Mouse (Mus musculus): ENCODE measurements around the gene Dnah2. TPM values are rescaled to one million over a fixed set of nuclear protein-coding genes. Genes with fewer than 3 reads are reported as not detected.
A peak's percentile ranks its signal among the peaks of the same experiment; 100 is the strongest.

Gene Dnah2
- total and polyA plus RNA-seq, 3 experiments, result 0.04 to 0.07 TPM; not detected in 1

GRCm38 (mm10) chr11:69370817-69371215 is 178.1 kb downstream of the Dnah2 start:
- Histone ChIP-seq H3K27me3 (ENCODE audit: control insufficient read depth in 1 of 2, insufficient read depth in 2 of 2, low read length in 2 of 2) (no peaks in the 10 kb centered on the region), H3K27ac (ENCODE audit: control insufficient read depth, low read depth, low read length) (peak overlapping the region; percentile 67), H3K4me1 (ENCODE audit: control insufficient read depth in 1 of 2, insufficient read depth in 2 of 2, low read length in 2 of 2) (peaks cover 13 to 34% of the 10 kb centered on the region in 2 experiments), H3K79me2 (ENCODE audit: control insufficient read depth, insufficient read depth, low read length, poor library complexity) (peaks cover 16% of the 10 kb centered on the region), H3K9ac (ENCODE audit: control insufficient read depth, low read depth, low read length, poor library complexity, severe bottlenecking) (peak overlapping the region; percentile 49), H3K36me3 (ENCODE audit: control insufficient read depth in 1 of 2, insufficient read depth in 2 of 2, low read length in 2 of 2) (peaks cover 0 to 26% of the 10 kb centered on the region in 2 experiments; a peak in 2 of 4 replicates), H3K9me3 (replicated peaks; ENCODE audit: insufficient read depth, low read length) (no peaks in the 10 kb centered on the region), H3K4me3 (ENCODE audit: control insufficient read depth in 1 of 2, insufficient read depth in 1 of 2, low read depth in 2 of 2, low read length in 2 of 2) (peak overlapping the region; percentile 23 to 35; a peak in 3 of 4 replicates)
- TF ChIP-seq ZMIZ1 (IDR thresholded peaks at IDR 0.05; ENCODE audit: low read depth, low read length), result no peak
- 0 out of 4 replicates have a peak, but pooled peaks of 1 of the 2 experiments have one; percentile 39 for TF ChIP-seq EP300 (IDR thresholded peaks at IDR 0.05; ENCODE audit: low read depth in 1 of 2, low read length in 2 of 2)
- TF ChIP-seq GATA1 (IDR thresholded peaks at IDR 0.05; ENCODE audit: low read depth, low read length), result 0 out of 2 replicates have a peak, but pooled peaks have one; percentile 17
- DNase-seq (ENCODE audit: low read depth, low spot score), result peak; percentile 53

Other genes starting within 250 kb of the Dnah2 start
- 16.5 and 17.8 TPM in 2 replicates for gene Cntrob, start 225.3 kb downstream of the Dnah2 start, total RNA-seq (2012; rRNA removed)
- 10 to 100 TPM in 1 of 2 experiments, not detected in 1; 38.3 TPM for gene Cntrob, start 225.3 kb downstream of the Dnah2 start, polyA plus RNA-seq (2012; ENCODE audit: insufficient read depth in 1 of 2, insufficient read length in 2 of 2, low read depth in 1 of 2, low replicate concordance in 2 of 2, missing spikeins in 1 of 2)
- gene Trappc1, start 225.1 kb downstream of the Dnah2 start, total RNA-seq (2012; rRNA removed), result 57.6 and 58.6 TPM in 2 replicates
- 10 to 100 TPM in 1 of 2 experiments, not detected in 1; 89.8 TPM for gene Trappc1, start 225.1 kb downstream of the Dnah2 start, polyA plus RNA-seq (2012; ENCODE audit: insufficient read depth in 1 of 2, insufficient read length in 2 of 2, low read depth in 1 of 2, low replicate concordance in 2 of 2, missing spikeins in 1 of 2)
- 3.0 and 3.8 TPM in 2 replicates for gene Kcnab3, start 222.9 kb downstream of the Dnah2 start, total RNA-seq (2012; rRNA removed)
- gene Kcnab3, start 222.9 kb downstream of the Dnah2 start, polyA plus RNA-seq (2012; ENCODE audit: insufficient read depth in 1 of 2, insufficient read length in 2 of 2, low read depth in 1 of 2, low replicate concordance in 2 of 2, missing spikeins in 1 of 2), result 1 to 10 TPM in 1 of 2 experiments, not detected in 1; 6.2 TPM
- gene Rnf227, start 208.6 kb downstream of the Dnah2 start, total RNA-seq (2012; rRNA removed), result 6.4 and 11.5 TPM in 2 replicates
- 10 to 100 TPM in 1 of 2 experiments, not detected in 1; 12.4 TPM for gene Rnf227, start 208.6 kb downstream of the Dnah2 start, polyA plus RNA-seq (2012; ENCODE audit: insufficient read depth in 1 of 2, insufficient read length in 2 of 2, low read depth in 1 of 2, low replicate concordance in 2 of 2, missing spikeins in 1 of 2)
- 37.3 and 65.8 TPM in 2 replicates for gene Chd3, start 179.7 kb downstream of the Dnah2 start, total RNA-seq (2012; rRNA removed)
- 10 to 100 TPM in 1 of 2 experiments, not detected in 1; 84.9 TPM for gene Chd3, start 179.7 kb downstream of the Dnah2 start, polyA plus RNA-seq (2012; ENCODE audit: insufficient read depth in 1 of 2, insufficient read length in 2 of 2, low read depth in 1 of 2, low replicate concordance in 2 of 2, missing spikeins in 1 of 2)
- 190 and 191 TPM in 2 replicates for gene Naa38, start 153.6 kb downstream of the Dnah2 start, total RNA-seq (2012; rRNA removed)
- 100 to 1,000 TPM in 1 of 2 experiments, not detected in 1; 173 TPM for gene Naa38, start 153.6 kb downstream of the Dnah2 start, polyA plus RNA-seq (2012; ENCODE audit: insufficient read depth in 1 of 2, insufficient read length in 2 of 2, low read depth in 1 of 2, low replicate concordance in 2 of 2, missing spikeins in 1 of 2)
- 26.8 and 39.6 TPM in 2 replicates for gene Cyb5d1, start 153.5 kb downstream of the Dnah2 start, total RNA-seq (2012; rRNA removed)
- 10 to 100 TPM in 1 of 2 experiments, not detected in 1; 21.3 TPM for gene Cyb5d1, start 153.5 kb downstream of the Dnah2 start, polyA plus RNA-seq (2012; ENCODE audit: insufficient read depth in 1 of 2, insufficient read length in 2 of 2, low read depth in 1 of 2, low replicate concordance in 2 of 2, missing spikeins in 1 of 2)
- 0.39 TPM in 2 replicates for gene Tmem88, start 150.9 kb downstream of the Dnah2 start, total RNA-seq (2012; rRNA removed)
- gene Tmem88, start 150.9 kb downstream of the Dnah2 start, polyA plus RNA-seq (2012; ENCODE audit: insufficient read depth in 1 of 2, insufficient read length in 2 of 2, low read depth in 1 of 2, low replicate concordance in 2 of 2, missing spikeins in 1 of 2), result under 1 TPM in 1 of 2 experiments, not detected in 1; 0.45 TPM
- gene Kdm6b, start 135.4 kb downstream of the Dnah2 start, total RNA-seq (2012; rRNA removed), result 5.8 and 7.2 TPM in 2 replicates
- 10 to 100 TPM; 25.0 to 43.4 TPM for gene Kdm6b, start 135.4 kb downstream of the Dnah2 start, polyA plus RNA-seq (2012; ENCODE audit: insufficient read depth in 1 of 2, insufficient read length in 2 of 2, low read depth in 1 of 2, low replicate concordance in 2 of 2, missing spikeins in 1 of 2)
- 0.20 and 0.23 TPM in 2 replicates for gene Efnb3, start 11.1 kb upstream of the Dnah2 start, total RNA-seq (2012; rRNA removed)
- under 1 TPM in 1 of 2 experiments, not detected in 1; 0.72 TPM for gene Efnb3, start 11.1 kb upstream of the Dnah2 start, polyA plus RNA-seq (2012; ENCODE audit: insufficient read depth in 1 of 2, insufficient read length in 2 of 2, low read depth in 1 of 2, low replicate concordance in 2 of 2, missing spikeins in 1 of 2)
- gene Wrap53, start 31.1 kb upstream of the Dnah2 start, total RNA-seq (2012; rRNA removed), result 18.5 and 18.9 TPM in 2 replicates
- 10 to 100 TPM in 1 of 2 experiments, not detected in 1; 24.5 TPM for gene Wrap53, start 31.1 kb upstream of the Dnah2 start, polyA plus RNA-seq (2012; ENCODE audit: insufficient read depth in 1 of 2, insufficient read length in 2 of 2, low read depth in 1 of 2, low replicate concordance in 2 of 2, missing spikeins in 1 of 2)
- gene Trp53, start 31.2 kb upstream of the Dnah2 start, total RNA-seq (2012; rRNA removed), result 74.1 and 76.4 TPM in 2 replicates
- gene Trp53, start 31.2 kb upstream of the Dnah2 start, polyA plus RNA-seq (2012; ENCODE audit: insufficient read depth in 1 of 2, insufficient read length in 2 of 2, low read depth in 1 of 2, low replicate concordance in 2 of 2, missing spikeins in 1 of 2), result 100 to 1,000 TPM in 1 of 2 experiments, not detected in 1; 212 TPM
- 13.4 and 15.1 TPM in 2 replicates for gene Atp1b2, start 56.8 kb upstream of the Dnah2 start, total RNA-seq (2012; rRNA removed)
- gene Atp1b2, start 56.8 kb upstream of the Dnah2 start, polyA plus RNA-seq (2012; ENCODE audit: insufficient read depth in 1 of 2, insufficient read length in 2 of 2, low read depth in 1 of 2, low replicate concordance in 2 of 2, missing spikeins in 1 of 2), result 100 to 1,000 TPM in 1 of 2 experiments, not detected in 1; 136 TPM
- gene Shbg, start 68.8 kb upstream of the Dnah2 start, total RNA-seq (2012; rRNA removed), result not detected in 2 replicates
- gene Shbg, start 68.8 kb upstream of the Dnah2 start, polyA plus RNA-seq (2012; ENCODE audit: insufficient read depth in 1 of 2, insufficient read length in 2 of 2, low read depth in 1 of 2, low replicate concordance in 2 of 2, missing spikeins in 1 of 2), result not detected
- not detected in 2 replicates for gene Sat2, start 72.9 kb upstream of the Dnah2 start, total RNA-seq (2012; rRNA removed)
- not detected for gene Sat2, start 72.9 kb upstream of the Dnah2 start, polyA plus RNA-seq (2012; ENCODE audit: insufficient read depth in 1 of 2, insufficient read length in 2 of 2, low read depth in 1 of 2, low replicate concordance in 2 of 2, missing spikeins in 1 of 2)
- gene Fxr2, start 83.9 kb upstream of the Dnah2 start, total RNA-seq (2012; rRNA removed), result 90.2 and 95.1 TPM in 2 replicates
- 10 to 100 TPM in 1 of 2 experiments, not detected in 1; 97.6 TPM for gene Fxr2, start 83.9 kb upstream of the Dnah2 start, polyA plus RNA-seq (2012; ENCODE audit: insufficient read depth in 1 of 2, insufficient read length in 2 of 2, low read depth in 1 of 2, low replicate concordance in 2 of 2, missing spikeins in 1 of 2)
- not detected in 2 replicates for gene Sox15, start 106.2 kb upstream of the Dnah2 start, total RNA-seq (2012; rRNA removed)
- gene Sox15, start 106.2 kb upstream of the Dnah2 start, polyA plus RNA-seq (2012; ENCODE audit: insufficient read depth in 1 of 2, insufficient read length in 2 of 2, low read depth in 1 of 2, low replicate concordance in 2 of 2, missing spikeins in 1 of 2), result under 1 TPM in 1 of 2 experiments, not detected in 1; 0.11 TPM
- 60.9 and 62.1 TPM in 2 replicates for gene Mpdu1, start 113.5 kb upstream of the Dnah2 start, total RNA-seq (2012; rRNA removed)
- gene Mpdu1, start 113.5 kb upstream of the Dnah2 start, polyA plus RNA-seq (2012; ENCODE audit: insufficient read depth in 1 of 2, insufficient read length in 2 of 2, low read depth in 1 of 2, low replicate concordance in 2 of 2, missing spikeins in 1 of 2), result 100 to 1,000 TPM; 101 to 259 TPM
- gene Cd68, start 117.0 kb upstream of the Dnah2 start, total RNA-seq (2012; rRNA removed), result 4.1 and 5.3 TPM in 2 replicates
- gene Cd68, start 117.0 kb upstream of the Dnah2 start, polyA plus RNA-seq (2012; ENCODE audit: insufficient read depth in 1 of 2, insufficient read length in 2 of 2, low read depth in 1 of 2, low replicate concordance in 2 of 2, missing spikeins in 1 of 2), result 10 to 100 TPM in 1 of 2 experiments, not detected in 1; 19.8 TPM
- 1,645 and 1,689 TPM in 2 replicates for gene Eif4a1, start 123.3 kb upstream of the Dnah2 start, total RNA-seq (2012; rRNA removed)
- gene Eif4a1, start 123.3 kb upstream of the Dnah2 start, polyA plus RNA-seq (2012; ENCODE audit: insufficient read depth in 1 of 2, insufficient read length in 2 of 2, low read depth in 1 of 2, low replicate concordance in 2 of 2, missing spikeins in 1 of 2), result 100 to 1,000 TPM; 114 to 634 TPM
- gene Senp3, start 133.0 kb upstream of the Dnah2 start, total RNA-seq (2012; rRNA removed), result 121 and 147 TPM in 2 replicates
- 100 to 1,000 TPM; 171 to 890 TPM for gene Senp3, start 133.0 kb upstream of the Dnah2 start, polyA plus RNA-seq (2012; ENCODE audit: insufficient read depth in 1 of 2, insufficient read length in 2 of 2, low read depth in 1 of 2, low replicate concordance in 2 of 2, missing spikeins in 1 of 2)
- 0.19 TPM in 1 of 2 replicates, not detected in the other for gene Tnfsf13, start 136.7 kb upstream of the Dnah2 start, total RNA-seq (2012; rRNA removed)
- gene Tnfsf13, start 136.7 kb upstream of the Dnah2 start, polyA plus RNA-seq (2012; ENCODE audit: insufficient read depth in 1 of 2, insufficient read length in 2 of 2, low read depth in 1 of 2, low replicate concordance in 2 of 2, missing spikeins in 1 of 2), result under 1 TPM in 1 of 2 experiments, not detected in 1; 0.13 TPM
- gene Tnfsf12, start 146.7 kb upstream of the Dnah2 start, total RNA-seq (2012; rRNA removed), result not detected in 2 replicates
- under 1 TPM in 1 of 2 experiments, not detected in 1; 0.10 TPM for gene Tnfsf12, start 146.7 kb upstream of the Dnah2 start, polyA plus RNA-seq (2012; ENCODE audit: insufficient read depth in 1 of 2, insufficient read length in 2 of 2, low read depth in 1 of 2, low replicate concordance in 2 of 2, missing spikeins in 1 of 2)
- not detected in 2 replicates for gene Tnfsfm13, start 147.0 kb upstream of the Dnah2 start, total RNA-seq (2012; rRNA removed)
- gene Tnfsfm13, start 147.0 kb upstream of the Dnah2 start, polyA plus RNA-seq (2012; ENCODE audit: insufficient read depth in 1 of 2, insufficient read length in 2 of 2, low read depth in 1 of 2, low replicate concordance in 2 of 2, missing spikeins in 1 of 2), result not detected
- 16.6 and 22.2 TPM in 2 replicates for gene Polr2a, start 209.5 kb upstream of the Dnah2 start, total RNA-seq (2012; rRNA removed)
- gene Polr2a, start 209.5 kb upstream of the Dnah2 start, polyA plus RNA-seq (2012; ENCODE audit: insufficient read depth in 1 of 2, insufficient read length in 2 of 2, low read depth in 1 of 2, low replicate concordance in 2 of 2, missing spikeins in 1 of 2), result 100 to 1,000 TPM in 1 of 2 experiments, 10 to 100 TPM in 1; 73.9 to 193 TPM
- 0.08 TPM in 1 of 2 replicates, not detected in the other for gene Slc35g3, start 212.9 kb upstream of the Dnah2 start, total RNA-seq (2012; rRNA removed)
- gene Slc35g3, start 212.9 kb upstream of the Dnah2 start, polyA plus RNA-seq (2012; ENCODE audit: insufficient read depth in 1 of 2, insufficient read length in 2 of 2, low read depth in 1 of 2, low replicate concordance in 2 of 2, missing spikeins in 1 of 2), result under 1 TPM in 1 of 2 experiments, not detected in 1; 0.22 TPM
- gene Zbtb4, start 216.8 kb upstream of the Dnah2 start, total RNA-seq (2012; rRNA removed), result 1.4 and 2.4 TPM in 2 replicates
- 1 to 10 TPM in 1 of 2 experiments, not detected in 1; 2.7 TPM for gene Zbtb4, start 216.8 kb upstream of the Dnah2 start, polyA plus RNA-seq (2012; ENCODE audit: insufficient read depth in 1 of 2, insufficient read length in 2 of 2, low read depth in 1 of 2, low replicate concordance in 2 of 2, missing spikeins in 1 of 2)
- 0.31 and 0.33 TPM in 2 replicates for gene Chrnb1, start 246.8 kb upstream of the Dnah2 start, total RNA-seq (2012; rRNA removed)
- gene Chrnb1, start 246.8 kb upstream of the Dnah2 start, polyA plus RNA-seq (2012; ENCODE audit: insufficient read depth in 1 of 2, insufficient read length in 2 of 2, low read depth in 1 of 2, low replicate concordance in 2 of 2, missing spikeins in 1 of 2), result 1 to 10 TPM in 1 of 2 experiments, not detected in 1; 1.6 TPM

Data from MEL (cell line).